Mouse (Mus musculus) spleen, postnatal 10 days (tissue): ENCODE measurements around the gene Map2k6.

Source experiments
- DNase-seq, 2 experiments: peaks; one replicate each; pipeline ENCODE4 v3.0.0; 2021 to 2022; ENCODE audit warnings: low spot score in 2 of 2

Gene Map2k6

GRCm38 (mm10) chr11:110483165-110483564 lies 84.2 kb downstream of the Map2k6 start:
- peak in 1 of 2 experiments; percentile 47 for DNase-seq

GRCm38 (mm10) chr11:110484426-110484825 lies 85.5 kb downstream of the Map2k6 start:
- no peak for DNase-seq

- no peak for DNase-seq
These were observed 86.2 kb downstream of the Map2k6 start for GRCm38 (mm10) chr11:110485081-110485480.

- no peak for DNase-seq
These were observed 88.9 kb downstream of the Map2k6 start for GRCm38 (mm10) chr11:110487796-110488195.

- DNase-seq = no peak
These were observed 89.4 kb downstream of the Map2k6 start for GRCm38 (mm10) chr11:110488301-110488700.

GRCm38 (mm10) chr11:110495323-110496060 lies 96.6 kb downstream of the Map2k6 start:
- no peak for DNase-seq

GRCm38 (mm10) chr11:110496061-110496446 lies 97.1 kb downstream of the Map2k6 start:
- DNase-seq = peak in 1 of 2 experiments; percentile 59

- DNase-seq = no peak
These were observed 98.8 kb downstream of the Map2k6 start for GRCm38 (mm10) chr11:110497743-110498142.

GRCm38 (mm10) chr11:110498651-110499213 lies 99.8 kb downstream of the Map2k6 start:
- no peak for DNase-seq

GRCm38 (mm10) chr11:110502937-110503670 lies 104.2 kb downstream of the Map2k6 start:
- DNase-seq = no peak

GRCm38 (mm10) chr11:110511466-110511865 lies 112.5 kb downstream of the Map2k6 start:
- no peak for DNase-seq

GRCm38 (mm10) chr11:110518648-110519047 lies 119.7 kb downstream of the Map2k6 start:
- DNase-seq = no peak

- no peak for DNase-seq
These were observed 124.0 kb downstream of the Map2k6 start for GRCm38 (mm10) chr11:110522906-110523305.

GRCm38 (mm10) chr11:110526156-110526555 lies 127.2 kb downstream of the Map2k6 start:
- no peak for DNase-seq

GRCm38 (mm10) chr11:110531087-110531486 lies 132.2 kb downstream of the Map2k6 start:
- DNase-seq = no peak

- no peak for DNase-seq
These were observed 135.9 kb downstream of the Map2k6 start for GRCm38 (mm10) chr11:110534856-110535255.

- peak in 1 of 2 experiments; percentile 20 for DNase-seq
These were observed 137.6 kb downstream of the Map2k6 start for GRCm38 (mm10) chr11:110536533-110536932.

- peak; percentile 47 to 61 for DNase-seq
These were observed 138.7 kb downstream of the Map2k6 start for GRCm38 (mm10) chr11:110537602-110538001.

GRCm38 (mm10) chr11:110538206-110538605 lies 139.3 kb downstream of the Map2k6 start:
- DNase-seq = no peak

- no peak for DNase-seq
These were observed 143.0 kb downstream of the Map2k6 start for GRCm38 (mm10) chr11:110541933-110542332.

- no peak for DNase-seq
These were observed 145.7 kb downstream of the Map2k6 start for GRCm38 (mm10) chr11:110544419-110545210.

- DNase-seq = no peak
These were observed 146.5 kb downstream of the Map2k6 start for GRCm38 (mm10) chr11:110545416-110545815.
